Mouse (Mus musculus): Measurements from ENCODE around the gene Csnk1e.

Gene Csnk1e

DNA sequence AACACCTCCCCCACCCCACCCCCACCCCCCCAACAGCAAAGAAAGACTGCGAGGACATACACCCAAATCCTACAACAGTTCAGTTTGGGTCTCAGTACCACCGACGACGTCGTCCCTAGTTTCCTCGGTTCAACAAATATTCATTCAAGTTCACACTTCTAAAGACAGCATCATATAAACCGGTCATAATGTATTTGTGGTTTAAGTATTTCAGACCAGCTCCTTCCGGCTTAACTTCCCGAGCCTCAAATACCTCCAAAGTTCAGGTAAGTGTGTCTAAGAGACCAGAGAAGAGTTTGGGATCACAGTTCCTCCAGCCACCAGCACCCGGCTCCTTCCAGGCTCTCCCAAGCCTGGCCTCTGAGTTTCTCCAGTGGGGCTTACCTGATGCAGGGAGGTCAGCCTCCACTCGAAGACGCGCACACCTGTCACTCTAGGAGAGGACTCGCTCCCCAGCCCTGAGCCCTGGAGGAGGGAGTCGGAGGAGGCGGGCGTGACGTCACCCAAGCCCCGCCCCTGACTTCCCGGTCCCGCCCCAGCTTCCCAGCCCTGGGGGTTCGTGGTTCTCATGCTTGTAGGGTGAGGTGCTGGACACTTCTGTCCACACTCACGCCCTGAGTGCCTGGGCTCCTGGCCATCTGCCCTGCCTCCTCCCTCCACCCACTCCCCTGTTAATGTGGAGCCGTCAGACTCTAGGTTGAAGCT is at the start of gene Csnk1e:
Gene Csnk1e (minus strand): TSS at position 461 of the 705 bp plus-strand sequence.
- no peak for TF ChIP-seq GATA4 (IDR thresholded peaks at IDR 0.05; ENCODE audit: insufficient replicate concordance, low read length)

DNA sequence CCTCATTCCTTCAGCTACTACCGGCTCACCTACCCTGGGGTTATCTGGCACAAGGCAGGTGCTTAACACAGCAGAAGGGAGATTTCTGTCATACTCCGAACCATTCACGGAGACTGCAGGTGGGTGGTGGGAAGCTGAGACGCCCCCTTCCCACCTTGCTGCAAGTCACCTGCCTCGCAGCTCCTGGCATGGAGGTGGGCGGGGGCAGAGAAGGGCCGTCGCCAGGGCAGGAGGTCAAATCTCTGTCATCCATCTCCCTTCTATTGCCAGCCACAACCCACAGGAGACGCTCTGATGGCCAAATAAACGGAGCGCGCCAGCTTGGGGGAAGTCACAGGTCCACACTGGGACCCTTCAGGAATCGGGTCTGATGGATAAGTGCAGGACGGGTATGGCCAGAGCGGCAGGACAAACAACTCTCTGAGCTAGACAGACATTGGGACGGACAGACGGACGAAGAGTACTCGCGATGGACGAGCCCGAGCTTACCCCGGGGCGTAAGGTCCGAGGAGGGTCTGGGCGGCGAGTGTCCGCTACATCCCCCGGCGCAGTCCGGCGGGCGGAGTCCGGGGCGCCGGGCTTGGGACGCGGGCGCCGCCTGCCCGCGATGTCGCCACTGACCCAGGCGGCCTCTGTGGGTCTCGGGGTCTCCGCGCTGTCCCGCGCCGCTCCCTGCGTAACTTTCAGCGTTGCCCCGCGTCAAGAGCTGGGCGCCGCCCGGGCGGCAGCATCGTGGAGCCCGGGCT is 49.5 kb upstream of the Csnk1e start, which contains the start of gene Kcnj4:
Gene Kcnj4 (minus strand): TSS at position 535 of the 746 bp plus-strand sequence.
- no peak for TF ChIP-seq GATA4 (IDR thresholded peaks at IDR 0.05; ENCODE audit: insufficient replicate concordance, low read length)

DNA sequence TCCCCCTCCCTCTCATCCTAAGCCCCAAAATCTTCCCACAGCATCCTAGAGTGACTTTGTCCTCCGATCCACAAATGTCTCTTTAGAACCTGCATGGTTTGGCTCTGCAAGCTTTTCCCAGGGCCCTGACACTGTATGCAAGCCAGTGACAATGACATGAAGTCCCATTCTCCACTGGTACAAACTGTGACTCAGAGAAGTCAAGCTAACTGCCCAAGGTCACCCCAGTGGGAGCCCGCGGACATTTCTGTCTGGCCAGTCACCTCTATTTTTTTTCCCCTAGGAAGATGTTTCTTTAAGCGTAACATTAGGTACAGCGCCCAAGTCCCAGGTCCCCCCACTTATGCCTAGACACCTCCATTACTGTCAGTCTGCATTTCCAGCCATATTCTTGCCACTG is 48.1 kb upstream of the Csnk1e start:
- TF ChIP-seq GATA4 (IDR thresholded peaks at IDR 0.05; ENCODE audit: insufficient replicate concordance, low read length) = no peak

DNA sequence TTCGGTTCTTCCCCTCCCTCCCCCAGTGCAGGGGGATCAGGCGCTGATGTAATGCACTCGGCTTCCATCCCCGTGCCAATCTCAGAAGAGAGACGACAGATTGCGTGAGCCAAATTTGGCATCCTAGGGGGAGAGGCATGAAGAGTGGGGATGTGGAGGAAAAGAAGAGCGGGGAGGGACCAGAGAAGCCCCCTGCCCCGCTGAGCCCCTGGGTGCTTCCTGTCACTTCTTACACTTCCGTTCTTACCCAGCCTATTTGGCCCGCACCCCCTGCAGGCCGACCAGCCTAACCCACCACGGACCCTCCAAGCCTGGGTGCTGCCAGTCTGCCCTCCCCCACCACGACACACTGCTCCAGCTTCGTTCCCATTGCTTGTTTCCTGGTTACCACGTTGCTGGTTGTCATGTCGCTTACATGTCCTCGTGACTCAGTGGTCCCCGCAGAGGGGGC is 47.5 kb upstream of the Csnk1e start:
- TF ChIP-seq GATA4 (IDR thresholded peaks at IDR 0.05; ENCODE audit: insufficient replicate concordance, low read length) = no peak

- no peak for TF ChIP-seq GATA4 (IDR thresholded peaks at IDR 0.05; ENCODE audit: insufficient replicate concordance, low read length)
Measured at GRCm38 (mm10) chr15:79500110-79500509, 44.7 kb upstream of the Csnk1e start.

GRCm38 (mm10) chr15:79493527-79493926 is 38.2 kb upstream of the Csnk1e start:
- no peak for TF ChIP-seq GATA4 (IDR thresholded peaks at IDR 0.05; ENCODE audit: insufficient replicate concordance, low read length)

- TF ChIP-seq GATA4 (IDR thresholded peaks at IDR 0.05; ENCODE audit: insufficient replicate concordance, low read length) = no peak
Measured at GRCm38 (mm10) chr15:79489463-79489862, 34.1 kb upstream of the Csnk1e start.

- TF ChIP-seq GATA4 (IDR thresholded peaks at IDR 0.05; ENCODE audit: insufficient replicate concordance, low read length) = no peak
Measured at GRCm38 (mm10) chr15:79481181-79481688, 25.9 kb upstream of the Csnk1e start.

DNA sequence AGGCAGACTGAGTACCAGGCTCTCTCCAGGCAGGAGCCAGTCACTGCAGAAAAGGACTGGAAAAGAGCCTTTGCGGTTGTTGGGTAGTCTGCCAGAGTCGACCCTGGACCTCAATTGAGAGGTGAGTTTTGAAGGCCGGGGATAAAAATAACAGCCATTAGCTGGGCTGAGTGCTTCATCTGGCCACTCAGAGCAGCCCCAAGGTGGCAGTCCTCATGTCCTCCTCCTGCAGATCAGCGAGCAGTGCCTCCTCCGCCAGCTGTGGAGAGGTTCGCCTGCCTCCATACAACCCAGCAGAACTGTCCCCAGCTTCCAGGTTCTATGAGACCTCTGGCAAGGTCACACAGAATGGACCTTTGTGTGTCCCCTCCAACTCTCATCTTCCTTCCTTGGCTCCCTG is 21.9 kb upstream of the Csnk1e start:
- TF ChIP-seq GATA4 (IDR thresholded peaks at IDR 0.05; ENCODE audit: insufficient replicate concordance, low read length) = no peak

- TF ChIP-seq GATA4 (IDR thresholded peaks at IDR 0.05; ENCODE audit: insufficient replicate concordance, low read length) = no peak
Measured at GRCm38 (mm10) chr15:79473638-79474355, 18.4 kb upstream of the Csnk1e start.

GRCm38 (mm10) chr15:79473042-79473441 is 17.7 kb upstream of the Csnk1e start:
- TF ChIP-seq GATA4 (IDR thresholded peaks at IDR 0.05; ENCODE audit: insufficient replicate concordance, low read length) = no peak

DNA sequence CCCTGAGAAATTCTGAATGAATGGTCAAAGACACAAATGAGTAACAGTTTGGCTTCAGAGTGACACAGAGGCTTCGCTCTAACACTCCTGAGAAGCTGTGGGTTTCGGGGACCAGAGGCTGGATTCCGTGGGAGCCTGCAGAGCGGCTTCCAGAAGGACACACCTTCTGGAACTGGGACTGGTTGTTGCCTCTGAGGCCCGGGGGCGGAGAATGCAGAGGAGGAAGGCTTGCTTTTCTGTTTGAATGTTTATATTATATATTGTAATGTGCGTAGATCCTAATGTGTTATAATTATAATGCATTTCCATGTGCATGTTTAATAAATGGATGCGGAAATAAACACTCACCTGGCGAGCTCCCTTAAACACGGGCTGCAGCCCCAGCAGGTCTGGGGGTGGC is 15.7 kb upstream of the Csnk1e start:
- no peak for TF ChIP-seq GATA4 (IDR thresholded peaks at IDR 0.05; ENCODE audit: insufficient replicate concordance, low read length)

DNA sequence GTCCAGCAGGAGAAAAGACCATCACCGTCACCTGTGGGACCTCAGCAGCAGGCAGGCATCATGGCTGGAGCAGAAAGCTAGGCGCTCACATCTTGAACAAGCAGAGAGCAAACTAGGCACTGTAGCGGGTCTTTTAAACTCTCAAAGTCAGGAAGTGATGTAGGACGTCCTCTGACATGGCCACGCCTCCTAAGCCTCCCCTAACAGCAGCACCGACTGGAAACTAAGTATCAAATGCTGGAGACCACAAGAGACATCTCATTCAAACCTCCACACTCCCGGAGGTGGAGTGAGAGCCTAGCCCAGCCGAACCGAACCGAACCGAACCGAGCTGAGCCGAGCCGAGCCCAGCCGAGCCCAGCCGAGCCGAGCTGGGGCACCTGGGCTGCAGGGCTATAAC is 15.2 kb upstream of the Csnk1e start:
- no peak for TF ChIP-seq GATA4 (IDR thresholded peaks at IDR 0.05; ENCODE audit: insufficient replicate concordance, low read length)

- no peak for TF ChIP-seq GATA4 (IDR thresholded peaks at IDR 0.05; ENCODE audit: insufficient replicate concordance, low read length)
Measured at GRCm38 (mm10) chr15:79469577-79469976, 14.2 kb upstream of the Csnk1e start.

DNA sequence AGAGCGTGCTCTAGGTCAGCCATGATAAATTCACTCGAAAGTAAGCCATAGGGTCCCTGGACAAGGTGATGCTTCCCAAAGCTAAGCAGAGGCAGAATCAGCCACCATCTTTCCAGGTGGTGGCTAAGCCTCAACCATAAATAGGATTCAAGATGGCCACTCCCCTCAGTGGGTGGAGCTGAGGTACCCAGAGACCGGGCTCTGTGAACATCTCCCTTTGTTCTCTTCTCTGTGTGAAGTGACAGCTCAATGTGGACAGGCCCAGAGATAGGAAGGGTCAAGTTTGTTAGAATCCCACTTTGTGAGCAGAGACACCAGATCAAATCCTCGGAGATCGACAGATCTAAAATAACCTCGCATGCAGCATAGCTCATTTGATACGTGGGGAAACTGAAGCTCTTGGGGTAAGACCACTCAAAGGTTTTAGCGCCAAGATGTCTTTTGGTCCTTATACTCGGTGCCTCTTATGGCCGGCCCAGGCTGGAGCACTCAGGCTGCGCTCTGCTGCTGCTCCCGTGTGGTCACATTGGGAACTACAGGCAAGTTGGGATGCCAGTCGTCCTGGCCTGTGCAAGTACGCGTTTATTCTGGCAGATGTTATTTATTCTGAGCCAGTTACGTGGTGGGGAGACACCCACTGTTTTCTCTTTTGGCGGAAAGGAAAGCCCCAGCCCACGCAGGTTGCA is 11.4 kb upstream of the Csnk1e start:
- TF ChIP-seq GATA4 (IDR thresholded peaks at IDR 0.05; ENCODE audit: insufficient replicate concordance, low read length) = no peak

All from liver, adult (tissue).